Mouse (Mus musculus) midbrain, postnatal 0 days (tissue): ENCODE measurements around the gene Zfp867. TPM values are rescaled to one million over a fixed set of nuclear protein-coding genes. Genes with fewer than 3 reads are reported as not detected.
A peak's percentile ranks its signal among the peaks of the same experiment; 100 is the strongest.

Experiments used
- ATAC-seq: fragments of 200-750 bp; cut with Nextera tagmentation; 2 replicates; pipeline ENCODE4 v1.8.0; 2017; ENCODE audit warnings: moderate number of reproducible peaks, mild to moderate bottlenecking, moderate TSS enrichment, moderate library complexity; ENCODE audit not compliant: low FRiP score
- DNase-seq: peaks from one replicate; pipeline ENCODE4 v3.0.0-alpha.2; 2015; ENCODE audit warnings: low spot score
- H3K27ac ChIP-seq: fragments of 300-500 bp; sonication (generic); 2 replicates; pipeline ENCODE4 v1.5.1; 2014; ENCODE audit warnings: low read depth, mild to moderate bottlenecking, low read length, mixed read lengths
- H3K27me3 ChIP-seq: fragments of 300-500 bp; sonication (generic); 2 replicates; pipeline ENCODE4 v1.6.1; 2014; ENCODE audit warnings: low read length, control low read depth, mixed read lengths; ENCODE audit not compliant: insufficient read depth
- H3K36me3 ChIP-seq: fragments of 300-500 bp; sonication (generic); 2 replicates; pipeline ENCODE4 v1.6.1; 2014; ENCODE audit warnings: low read length, control low read depth, mixed read lengths; ENCODE audit not compliant: insufficient read depth
- H3K4me1 ChIP-seq: fragments of 300-500 bp; sonication (generic); 2 replicates; pipeline ENCODE4 v1.6.1; 2014; ENCODE audit warnings: mild to moderate bottlenecking, control low read depth, antibody characterized with exemption, low read length, mixed read lengths; ENCODE audit not compliant: insufficient read depth
- H3K4me2 ChIP-seq: fragments of 300-500 bp; sonication (generic); 2 replicates; pipeline ENCODE4 v1.6.1; 2014; ENCODE audit warnings: low read depth, mild to moderate bottlenecking, low read length, mixed read lengths; ENCODE audit not compliant: poor library complexity, severe bottlenecking
- H3K4me3 ChIP-seq: fragments of 300-500 bp; sonication (generic); 2 replicates; pipeline ENCODE4 v1.5.1; 2014; ENCODE audit warnings: low read depth, mild to moderate bottlenecking, low read length, moderate library complexity
- H3K9ac ChIP-seq: fragments of 300-500 bp; sonication (generic); replicated peaks from 2 replicates; pipeline ENCODE4 v1.6.1; 2014; ENCODE audit warnings: mild to moderate bottlenecking, low read length, moderate library complexity, mixed read lengths; ENCODE audit not compliant: poor library complexity, severe bottlenecking
- H3K9me3 ChIP-seq: fragments of 300-500 bp; sonication (generic); 2 replicates; pipeline ENCODE4 v1.6.1; 2016; ENCODE audit warnings: low read length, control low read depth
- CTCF ChIP-seq: IDR thresholded peaks from 2 replicates; pipeline ENCODE4 v1.5.1; 2016; ENCODE audit warnings: antibody characterized with exemption, mild to moderate bottlenecking
- WGBS: fragments of 180-500 bp; shearing (Covaris S2); extraction: QIAGEN DNeasy Blood & Tissue Kit; methylation state at CpG from one replicate; pipeline ENCODE4 v1.1.7; 2014; 5-methylcytosine and 5-hydroxymethylcytosine counted together
- polyA plus RNA-seq: library from polyadenylated mRNA; unstranded; fragments of >200 nt; fragmentation: Nextera tagmentation; extraction: Ambion mirVana; gene quantifications from 2 replicates; pipeline ENCODE4 v1.2.1, GENCODE M21; 2015
- total RNA-seq: library from RNA; depleted of rRNA; stranded (reverse); fragments of >200 nt; gene quantifications from 2 replicates; pipeline ENCODE4 v1.2.3, GENCODE M21; 2014

Gene Zfp867
- total and polyA plus RNA-seq, 2 experiments from 2014 or later: 6.4 to 7.6 TPM

DNA sequence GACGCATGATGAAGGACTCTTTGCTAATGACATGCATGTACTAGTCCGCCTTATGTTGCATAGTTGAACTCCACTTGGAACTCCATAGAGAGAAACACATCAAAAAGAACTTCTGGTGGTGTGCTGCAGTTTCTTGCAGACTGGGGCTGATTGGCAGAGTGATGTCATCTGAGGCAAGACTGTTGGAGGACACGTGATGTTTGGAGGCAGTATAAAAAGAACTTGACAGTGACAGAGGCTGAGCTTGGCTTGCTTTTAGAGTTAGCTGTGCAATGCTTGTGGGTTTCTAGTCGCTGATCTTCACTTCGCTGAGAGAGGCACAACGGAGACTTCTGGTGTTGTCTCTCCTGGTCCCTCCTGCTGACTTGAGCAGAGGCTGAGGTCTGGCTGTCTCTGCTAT is 5.0 kb upstream of the Zfp867 start:
- no peak for DNase-seq
- no peak overlapping the region for H3K27ac ChIP-seq
- no peak overlapping the region for H3K4me3 ChIP-seq
- H3K27me3 ChIP-seq: no peaks in the 10 kb centered on the region
- no peaks in the 10 kb centered on the region for H3K36me3 ChIP-seq
- H3K4me2 ChIP-seq: no peak overlapping the region
- ATAC-seq: no peak
- no peak overlapping the region for H3K9ac ChIP-seq
- WGBS: 70% methylated on average over 6 of the region's 6 CpGs
- no peaks in the 10 kb centered on the region for H3K4me1 ChIP-seq
- TF ChIP-seq CTCF: no peak
- H3K9me3 ChIP-seq: no peaks in the 10 kb centered on the region

DNA sequence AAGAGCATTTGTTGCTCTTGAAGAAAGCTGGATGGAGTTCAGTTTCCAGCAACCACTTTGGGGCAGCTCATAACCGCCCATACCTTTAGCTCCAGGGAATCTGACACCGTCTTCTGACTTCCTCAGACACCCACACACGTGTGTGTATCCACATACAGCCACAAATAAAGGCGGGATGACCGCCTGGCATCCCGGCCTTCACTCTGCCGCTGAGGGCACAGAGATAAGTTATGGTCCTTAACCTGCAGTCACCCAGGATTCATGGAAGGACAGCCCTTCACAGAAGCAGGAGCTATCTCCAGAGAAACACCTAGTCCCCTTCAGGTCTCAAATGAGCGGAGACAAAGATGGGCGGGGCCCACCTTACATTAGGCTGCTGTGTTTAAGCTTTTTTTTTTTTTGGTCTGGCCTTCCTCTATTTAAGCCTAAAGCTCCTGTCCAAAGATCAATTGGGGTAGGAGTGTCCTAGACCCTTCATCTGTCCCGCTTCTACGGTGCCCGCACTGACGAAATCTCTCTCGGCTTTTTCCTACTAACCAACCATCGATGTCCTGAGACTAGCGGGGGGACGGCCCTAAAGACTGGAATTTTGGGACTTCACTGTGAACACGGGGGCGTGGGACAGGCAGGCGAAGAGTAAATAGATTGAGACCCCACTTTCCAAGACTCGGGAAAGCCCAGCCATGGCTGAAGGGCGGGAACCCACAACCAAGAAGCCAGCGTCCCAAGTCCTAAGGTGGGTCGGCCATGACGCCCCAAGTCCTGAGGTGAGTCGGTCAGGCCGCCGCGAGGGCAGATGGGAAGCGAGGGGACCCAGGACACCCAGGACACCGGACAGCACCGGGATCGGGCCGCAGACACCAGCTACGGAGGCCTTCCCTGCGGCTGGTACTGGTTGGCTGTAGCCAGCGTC is 605 bp downstream of the Zfp867 start:
- Histone ChIP-seq H3K9me3 (no peaks in the 10 kb centered on the region), H3K27ac (peak overlapping the region; percentile 82), H3K9ac (peak overlapping the region; percentile 84), H3K27me3 (no peaks in the 10 kb centered on the region), H3K36me3 (no peaks in the 10 kb centered on the region), H3K4me1 (no peaks in the 10 kb centered on the region), H3K4me3 (peak overlapping the region; percentile 71), H3K4me2 (peak overlapping the region; percentile 77)
- ATAC-seq (peak; percentile 73), DNase-seq (peak; percentile 4)
- TF ChIP-seq CTCF: no peak
- WGBS: 7% methylated on average over 37 of the region's 37 CpGs

DNA sequence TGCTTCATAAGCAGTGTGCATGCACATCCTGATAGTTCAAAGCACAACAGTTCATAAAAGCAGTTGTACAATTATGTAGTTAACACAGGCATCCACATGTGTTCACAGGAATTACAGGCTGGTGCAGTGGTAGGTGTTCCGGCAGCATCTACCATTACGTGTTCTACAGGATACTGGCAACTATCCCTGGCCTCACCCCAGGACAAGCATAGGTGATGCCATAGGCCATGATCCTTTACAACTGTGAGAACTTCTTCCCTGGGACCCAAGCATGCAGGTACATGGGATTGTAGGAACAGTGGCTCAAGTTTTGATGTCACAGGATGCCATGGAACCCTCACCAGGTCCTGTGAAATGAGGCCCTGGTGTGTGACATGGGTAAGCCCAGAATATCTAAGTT is 11.8 kb downstream of the Zfp867 start:
- H3K36me3 ChIP-seq: peaks cover 37% of the 10 kb centered on the region

DNA sequence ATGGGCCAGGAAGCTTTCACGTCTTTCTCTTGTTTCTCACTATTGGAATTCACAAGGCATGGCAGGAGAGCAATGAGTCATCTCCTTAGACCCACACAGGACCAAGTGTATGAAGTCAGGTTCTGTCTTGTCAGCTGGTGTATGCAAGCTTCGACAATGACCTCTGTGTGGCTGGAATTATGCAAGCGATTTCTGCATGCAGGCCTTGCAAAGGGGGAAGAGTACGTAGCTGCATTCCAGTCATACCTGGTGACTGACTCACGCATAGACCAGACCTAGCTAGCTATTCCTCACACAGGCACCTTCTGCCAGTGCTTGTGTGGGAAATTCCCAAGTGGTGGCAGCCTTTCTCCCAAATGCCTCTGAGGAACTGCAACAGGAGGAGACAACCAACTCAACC is 13.3 kb downstream of the Zfp867 start:
- ATAC-seq: no peak
- peaks cover 51% of the 10 kb centered on the region for H3K36me3 ChIP-seq
- no peak overlapping the region for H3K9ac ChIP-seq
- no peak overlapping the region for H3K27ac ChIP-seq
- 0 out of 2 replicates have a peak, but pooled peaks cover 13% of the 10 kb centered on the region for H3K9me3 ChIP-seq
- 70% methylated on average over 5 of the region's 5 CpGs for WGBS
- no peak overlapping the region for H3K4me3 ChIP-seq
- TF ChIP-seq CTCF: no peak
- DNase-seq: peak; percentile 1
- H3K4me2 ChIP-seq: no peak overlapping the region
- no peaks in the 10 kb centered on the region for H3K4me1 ChIP-seq
- no peaks in the 10 kb centered on the region for H3K27me3 ChIP-seq

More for the DNA sequence above, 11.8 kb downstream of the Zfp867 start:
- H3K4me1 ChIP-seq: no peaks in the 10 kb centered on the region
- DNase-seq (no peak), ATAC-seq (no peak)
- no peak for TF ChIP-seq CTCF
- H3K9ac ChIP-seq: no peak overlapping the region
- no peak overlapping the region for H3K4me2 ChIP-seq
- H3K9me3 ChIP-seq: 0 out of 2 replicates have a peak, but pooled peaks cover 13% of the 10 kb centered on the region
- H3K4me3 ChIP-seq: no peak overlapping the region
- 97% methylated on average over 2 of the region's 2 CpGs for WGBS
- no peak overlapping the region for H3K27ac ChIP-seq
- no peaks in the 10 kb centered on the region for H3K27me3 ChIP-seq

DNA sequence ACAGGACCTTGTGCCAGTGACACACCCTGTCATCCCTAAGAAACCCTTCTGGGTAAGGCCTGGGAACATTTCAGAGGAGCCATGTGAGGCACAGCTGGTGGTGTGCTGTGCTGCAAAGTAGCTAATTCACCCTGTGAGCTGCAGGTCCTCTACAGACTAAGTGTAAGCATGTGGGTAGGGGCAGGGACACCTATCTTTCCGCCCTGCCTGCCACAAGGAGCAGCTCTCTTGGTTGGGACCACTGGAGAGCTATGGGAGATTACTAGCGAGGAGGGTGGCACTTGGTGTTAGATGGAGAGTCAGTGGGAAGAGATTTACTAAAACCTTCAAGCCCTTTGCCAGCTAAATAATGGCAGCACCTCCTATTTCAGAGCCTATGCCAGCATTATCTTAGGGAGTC is 15.4 kb downstream of the Zfp867 start:
- no peaks in the 10 kb centered on the region for H3K27me3 ChIP-seq
- no peak for TF ChIP-seq CTCF
- WGBS: 95% methylated on average over 2 of the region's 2 CpGs
- H3K4me2 ChIP-seq: no peak overlapping the region
- H3K4me1 ChIP-seq: no peaks in the 10 kb centered on the region
- DNase-seq (no peak), ATAC-seq (no peak)
- H3K9ac ChIP-seq: no peak overlapping the region
- no peaks in the 10 kb centered on the region for H3K9me3 ChIP-seq
- no peak overlapping the region for H3K4me3 ChIP-seq
- peaks cover 42% of the 10 kb centered on the region for H3K36me3 ChIP-seq
- no peak overlapping the region for H3K27ac ChIP-seq

DNA sequence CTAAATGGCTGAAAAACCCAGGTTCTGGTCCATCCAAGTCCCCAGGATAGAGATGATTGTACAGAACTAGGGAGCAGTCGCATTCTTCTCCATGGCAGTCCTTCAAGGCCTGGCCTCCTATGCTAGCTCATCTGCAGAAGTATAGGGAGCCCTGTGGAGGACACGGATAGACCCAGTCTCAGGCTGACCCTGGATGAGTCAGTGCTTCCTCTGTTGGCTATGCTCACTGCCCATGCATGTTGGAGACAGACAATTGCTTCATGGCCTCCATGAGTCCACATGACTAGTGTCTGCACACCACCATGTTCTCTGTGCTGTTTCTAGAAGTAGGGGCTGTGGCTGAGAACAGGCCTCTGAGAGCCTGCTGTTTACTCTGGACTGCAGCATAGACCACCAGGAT is 15.9 kb downstream of the Zfp867 start:
- Histone ChIP-seq H3K27ac (no peak overlapping the region), H3K36me3 (peaks cover 39% of the 10 kb centered on the region), H3K27me3 (no peaks in the 10 kb centered on the region), H3K9me3 (no peaks in the 10 kb centered on the region), H3K4me1 (0 out of 2 replicates have a peak, but pooled peaks cover under 1% of the 10 kb centered on the region), H3K4me3 (no peak overlapping the region), H3K4me2 (no peak overlapping the region), H3K9ac (no peak overlapping the region)
- no peak for TF ChIP-seq CTCF
- DNase-seq: no peak
- 91% methylated on average over 2 of the region's 2 CpGs for WGBS
- no peak for ATAC-seq
